Mouse (Mus musculus) T-helper 1 cell (primary cell): Measurements from ENCODE around the gene Nectin2.

Experiments used
- in situ Hi-C: fragments of 300-600 bp; cut with MboI, MseI; formaldehyde crosslinking; loops from one replicate; pipeline ENCODE4 v1.15.1; 2025; ENCODE audit warnings: high pct_unique_total_duplicates

Nectin2 gene

GRCm38 (mm10) chr7:19745971-19746370, 4.3 kb downstream of the Nectin2 start:
- in situ Hi-C loops = no loop called here

- in situ Hi-C loops = no loop called here
Observed at GRCm38 (mm10) chr7:19744590-19745385, 5.5 kb downstream of the Nectin2 start.

GRCm38 (mm10) chr7:19743791-19744190, 6.5 kb downstream of the Nectin2 start:
- in situ Hi-C loops = no loop called here

- in situ Hi-C loops = no loop called here
Observed at GRCm38 (mm10) chr7:19742468-19742867, 7.8 kb downstream of the Nectin2 start.

- in situ Hi-C loops = no loop called here
Observed at GRCm38 (mm10) chr7:19741329-19742031, 8.8 kb downstream of the Nectin2 start.

- in situ Hi-C loops = no loop called here
Observed at GRCm38 (mm10) chr7:19740269-19740668, 10.0 kb downstream of the Nectin2 start.

- in situ Hi-C loops = no loop called here
Observed at GRCm38 (mm10) chr7:19738771-19739170, 11.5 kb downstream of the Nectin2 start.

GRCm38 (mm10) chr7:19736389-19737057, 13.8 kb downstream of the Nectin2 start:
- in situ Hi-C loops = no loop called here

- in situ Hi-C loops = no loop called here
Observed at GRCm38 (mm10) chr7:19734178-19734666, 16.1 kb downstream of the Nectin2 start.

GRCm38 (mm10) chr7:19726541-19726940, 23.7 kb downstream of the Nectin2 start:
- in situ Hi-C loops = no loop called here

GRCm38 (mm10) chr7:19724167-19724566, 26.1 kb downstream of the Nectin2 start:
- in situ Hi-C loops = no loop called here

GRCm38 (mm10) chr7:19722754-19723195, 27.5 kb downstream of the Nectin2 start:
- in situ Hi-C loops = no loop called here

- in situ Hi-C loops = no loop called here
Observed at GRCm38 (mm10) chr7:19719200-19719599, 31.1 kb downstream of the Nectin2 start.

GRCm38 (mm10) chr7:19718297-19718952, 31.9 kb downstream of the Nectin2 start:
- in situ Hi-C loops = no loop called here

GRCm38 (mm10) chr7:19717346-19717745, 32.9 kb downstream of the Nectin2 start:
- in situ Hi-C loops = no loop called here

GRCm38 (mm10) chr7:19716822-19717221, 33.5 kb downstream of the Nectin2 start:
- in situ Hi-C loops = no loop called here

GRCm38 (mm10) chr7:19716055-19716682, 34.1 kb downstream of the Nectin2 start:
- in situ Hi-C loops = no loop called here

GRCm38 (mm10) chr7:19715239-19716054, 34.8 kb downstream of the Nectin2 start, which contains the start of gene Tomm40:
Gene Tomm40, minus strand, starts transcription at chr7:19715438.
- in situ Hi-C loops = no loop called here

- in situ Hi-C loops = no loop called here
Observed at GRCm38 (mm10) chr7:19714836-19715235, 35.4 kb downstream of the Nectin2 start.

- in situ Hi-C loops = no loop called here
Observed at GRCm38 (mm10) chr7:19713598-19713997, 36.7 kb downstream of the Nectin2 start.
